Mouse (Mus musculus): ENCODE data around the gene Tmem139. TPM values are rescaled to one million over a fixed set of nuclear protein-coding genes. Genes with fewer than 3 reads are reported as not detected.

The Tmem139 gene
- polyA plus RNA-seq (2017; shearing (Covaris generic)): not detected

- no peak for ATAC-seq
These were observed at the start of gene Tmem139 for GRCm38 (mm10) chr6:42261524-42262170. Tmem139 (plus strand) TSS chr6:42261970.

- ATAC-seq: no peak
These were observed 46.7 kb upstream of the Tmem139 start, which contains the start of gene Tas2r144 for GRCm38 (mm10) chr6:42215028-42215427. Tas2r144 (plus strand) TSS chr6:42215328.

DNA sequence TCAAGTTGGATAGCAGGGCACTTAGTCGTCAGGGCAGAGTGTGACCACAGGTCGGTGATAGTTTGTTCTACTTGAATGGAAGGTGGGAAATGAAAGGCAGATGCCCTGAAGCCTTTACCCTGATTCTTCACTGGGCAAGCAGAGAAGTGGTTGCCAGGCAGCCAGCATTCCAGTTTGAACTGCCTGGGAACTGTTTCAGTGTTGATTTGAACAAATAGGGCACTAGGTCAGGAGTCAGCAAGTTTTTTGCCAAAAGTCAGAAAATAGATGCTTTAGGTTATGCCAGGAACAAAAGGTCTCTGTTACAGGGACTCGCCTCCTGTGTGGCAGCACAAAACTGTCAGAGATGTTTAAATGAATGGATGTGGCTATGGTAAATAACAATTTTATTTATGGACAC, 39.5 kb upstream of the Tmem139 start:
- ATAC-seq: no peak

DNA sequence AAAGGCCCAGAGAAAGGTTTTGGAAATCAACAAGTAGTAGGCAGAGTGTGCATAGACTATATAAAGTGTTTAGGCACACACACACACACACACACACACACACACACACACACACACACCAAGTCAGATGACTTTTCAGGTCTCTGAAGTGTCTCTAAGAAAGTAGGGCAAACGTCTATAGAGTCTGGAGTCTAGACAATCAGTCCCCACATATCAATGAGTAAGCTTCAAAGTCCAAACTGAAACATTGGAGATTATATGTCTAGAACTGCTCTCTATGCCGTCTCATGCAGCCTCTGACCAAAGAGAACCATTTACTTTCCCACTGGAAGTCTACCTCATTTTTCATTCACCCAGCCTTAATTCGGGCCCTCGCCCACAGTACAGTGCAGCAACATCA, 36.7 kb upstream of the Tmem139 start:
- ATAC-seq: no peak

GRCm38 (mm10) chr6:42227240-42228101, 34.3 kb upstream of the Tmem139 start:
- peak; percentile 81 for ATAC-seq

DNA sequence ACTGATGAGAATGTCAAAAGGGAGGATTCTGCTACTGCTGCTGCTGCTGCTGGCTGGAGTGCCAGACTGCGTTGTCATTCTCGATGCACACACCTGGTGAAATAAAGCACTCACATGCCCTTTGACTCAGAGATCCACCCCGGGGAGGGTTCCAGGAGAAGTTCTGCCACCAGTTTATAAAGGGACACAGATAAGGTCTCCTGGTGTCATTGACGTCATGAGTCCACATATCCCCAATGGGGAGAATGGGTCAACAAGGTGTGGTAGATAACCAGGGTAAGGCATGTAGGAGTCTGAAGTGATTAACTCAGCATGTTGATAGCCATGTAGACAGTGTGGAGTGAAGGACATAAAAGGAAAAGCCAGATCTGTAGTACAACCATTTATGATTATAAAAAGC, 32.2 kb upstream of the Tmem139 start:
- no peak for ATAC-seq

DNA sequence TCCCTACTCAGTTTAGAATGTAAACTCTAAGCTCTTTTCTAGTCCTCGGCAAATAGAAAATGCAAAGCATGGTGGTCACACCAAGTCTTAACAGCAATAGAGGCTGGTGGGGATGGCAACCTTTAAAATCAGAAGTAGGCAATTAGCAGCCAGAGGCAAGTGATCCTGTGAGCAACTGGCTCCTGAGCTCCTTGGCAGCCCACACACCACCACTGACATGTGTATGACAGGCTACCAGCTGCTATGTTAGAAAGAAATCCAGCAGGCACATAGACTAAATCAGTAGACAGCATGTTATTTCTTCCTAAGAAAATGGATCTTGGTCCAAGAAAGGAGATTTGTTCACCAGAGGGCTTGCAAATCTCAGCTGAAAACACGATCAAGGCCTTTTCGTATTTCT, 30.6 kb upstream of the Tmem139 start:
- ATAC-seq: no peak

- ATAC-seq: no peak
These were observed 24.4 kb upstream of the Tmem139 start for GRCm38 (mm10) chr6:42237276-42237805.

GRCm38 (mm10) chr6:42241311-42242045, 20.3 kb upstream of the Tmem139 start:
- ATAC-seq: no peak

DNA sequence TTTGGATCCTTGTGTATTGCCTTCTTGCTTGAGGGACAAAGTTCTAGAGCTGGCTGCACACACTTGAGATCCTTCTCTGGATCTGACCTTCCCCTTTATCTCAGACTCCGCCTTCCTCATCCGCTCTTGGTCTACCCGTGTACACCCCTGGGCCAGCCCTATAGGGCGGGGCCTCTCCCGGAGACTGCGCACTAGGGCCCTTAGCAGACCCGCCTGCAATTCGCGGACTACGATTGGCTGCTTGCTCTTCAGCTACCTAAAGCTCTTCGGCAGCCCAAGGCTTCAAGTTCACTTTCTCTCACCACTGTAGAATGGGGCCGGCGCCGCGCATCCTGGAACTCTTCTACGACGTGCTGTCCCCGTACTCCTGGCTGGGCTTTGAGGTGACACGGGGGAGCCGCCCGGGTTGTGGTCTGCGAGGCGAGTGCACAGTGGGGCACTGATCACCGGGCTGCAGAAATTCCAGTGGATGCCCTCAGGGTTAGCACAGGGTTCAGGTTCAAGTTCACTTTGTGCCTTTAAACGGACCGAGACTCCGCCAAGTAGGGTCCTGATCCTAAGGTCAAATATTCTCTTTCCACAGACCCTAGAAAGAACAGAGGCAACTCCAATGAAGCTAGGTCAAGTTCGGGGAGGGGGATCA, 15.9 kb upstream of the Tmem139 start, which contains the start of gene Gstk1:
Gene Gstk1 (plus strand): TSS at position 225 of the 643 bp plus-strand sequence.
- peak; percentile 99 for ATAC-seq

DNA sequence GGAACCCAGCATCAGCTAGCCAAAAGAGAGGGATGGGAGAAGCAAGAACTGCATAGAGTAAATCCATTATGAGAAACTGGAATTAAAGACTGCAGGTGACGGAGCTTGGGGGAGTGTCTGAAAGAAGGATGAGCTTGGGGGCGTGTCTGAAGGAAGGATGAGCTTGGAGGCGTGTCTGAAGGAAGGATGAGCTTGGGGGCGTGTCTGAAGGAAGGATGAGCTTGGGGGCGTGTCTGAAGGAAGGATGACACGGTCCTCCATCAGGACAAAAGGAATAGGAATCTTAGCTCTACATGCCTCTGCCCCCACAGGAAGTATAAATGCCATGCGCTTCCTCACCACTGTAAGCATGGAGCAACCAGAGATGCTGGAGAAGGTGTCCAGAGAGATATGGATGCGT, 14.6 kb upstream of the Tmem139 start:
- ATAC-seq: no peak

- ATAC-seq: no peak
These were observed 13.8 kb upstream of the Tmem139 start for GRCm38 (mm10) chr6:42247981-42248380.

GRCm38 (mm10) chr6:42251791-42252190, 10.0 kb upstream of the Tmem139 start:
- ATAC-seq: no peak

GRCm38 (mm10) chr6:42253103-42253502, 8.7 kb upstream of the Tmem139 start:
- ATAC-seq: no peak

DNA sequence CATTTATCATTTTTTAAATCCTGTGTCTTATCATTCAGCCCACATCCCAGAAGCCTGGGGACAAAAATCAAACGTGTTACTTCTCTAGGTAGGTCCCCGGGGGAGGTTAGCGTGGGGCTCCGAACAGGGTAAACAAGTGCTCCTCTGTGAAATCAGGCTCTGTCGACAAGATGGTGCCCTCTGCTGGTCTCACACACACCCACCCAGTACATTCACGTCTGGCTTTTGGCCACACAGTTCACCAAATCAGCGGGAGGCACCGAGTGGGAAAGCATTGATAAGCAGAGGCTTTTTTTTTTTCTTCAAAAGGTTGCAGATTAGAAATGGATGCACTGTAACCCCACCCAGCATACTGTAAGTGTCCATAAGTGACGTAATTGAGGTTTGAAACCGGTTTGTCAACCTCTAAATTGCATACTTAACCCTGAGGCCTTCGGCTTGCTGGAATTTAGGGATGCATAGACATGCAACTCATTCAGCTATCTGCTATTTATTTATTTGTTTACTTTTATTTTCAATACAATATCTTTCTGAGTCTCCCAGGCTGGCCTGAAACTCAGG, 4.4 kb upstream of the Tmem139 start:
- peak; percentile 92 for ATAC-seq

- no peak for ATAC-seq
These were observed 1.3 kb upstream of the Tmem139 start for GRCm38 (mm10) chr6:42260430-42260829.

- ATAC-seq: peak; percentile 89
These were observed 3.0 kb downstream of the Tmem139 start, which contains the start of gene Casp2 for GRCm38 (mm10) chr6:42264626-42265312. Casp2 (plus strand) TSS chr6:42264985.

GRCm38 (mm10) chr6:42265391-42266330, 3.9 kb downstream of the Tmem139 start:
- ATAC-seq: peak; percentile 33

GRCm38 (mm10) chr6:42270817-42271216, 9.0 kb downstream of the Tmem139 start:
- no peak for ATAC-seq

DNA sequence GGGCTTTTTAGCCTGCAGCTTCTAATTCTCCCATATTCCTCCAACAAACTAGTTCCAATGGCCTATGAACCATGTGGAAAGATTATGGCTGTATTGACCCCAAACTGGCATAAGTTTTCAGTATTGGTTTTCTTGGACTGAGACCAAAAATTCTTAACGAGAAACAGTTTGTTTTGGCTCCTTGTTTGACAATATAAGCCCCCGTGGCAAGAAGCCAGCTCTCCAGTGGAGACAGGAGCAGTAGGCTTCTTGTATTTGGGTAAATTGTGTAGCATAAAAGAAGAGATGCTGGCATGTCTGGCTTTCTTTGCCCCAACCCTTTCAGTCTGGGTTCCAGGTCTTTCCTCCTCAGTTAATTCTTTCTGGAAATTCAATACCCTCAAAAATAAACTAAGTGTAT, 14.4 kb downstream of the Tmem139 start:
- ATAC-seq: no peak
